Mouse (Mus musculus) cortical plate, adult 2 months (tissue): ENCODE measurements around the gene Bmp2k. TPM values are rescaled to one million over a fixed set of nuclear protein-coding genes. Genes with fewer than 3 reads are reported as not detected.
A peak's percentile ranks its signal among the peaks of the same experiment; 100 is the strongest.

Experiments used
- H3K27ac ChIP-seq: fragments of 200-500 bp; 2 replicates; pipeline ENCODE4 v1.5.1; 2012; ENCODE audit warnings: low read length, control low read depth, inconsistent platforms; ENCODE audit not compliant: insufficient read depth
- H3K4me1 ChIP-seq: fragments of 200-500 bp; 2 replicates; pipeline ENCODE4 v1.6.1; 2011; ENCODE audit warnings: low read length; ENCODE audit not compliant: control insufficient read depth, insufficient read depth
- H3K4me3 ChIP-seq: fragments of 200-500 bp; 2 replicates; pipeline ENCODE4 v1.5.1; 2011; ENCODE audit warnings: mild to moderate bottlenecking, low read length, control low read depth; ENCODE audit not compliant: insufficient read depth
- CTCF ChIP-seq: fragments of 200-500 bp; IDR thresholded peaks from 2 replicates; pipeline ENCODE4 v1.5.1; 2011; ENCODE audit warnings: mild to moderate bottlenecking, control low read depth, low read length; ENCODE audit not compliant: insufficient read depth; ENCODE audit errors: extremely low read depth
- POLR2A ChIP-seq: fragments of 200-500 bp; IDR thresholded peaks from 2 replicates; pipeline ENCODE4 v1.6.1; 2011; ENCODE audit warnings: mild to moderate bottlenecking, low read length, control low read depth; ENCODE audit not compliant: insufficient read depth; ENCODE audit errors: extremely low read depth
- polyA plus RNA-seq: library from polyadenylated mRNA; depleted of rRNA; stranded (reverse); fragments of >200 nt; gene quantifications from 2 replicates; pipeline ENCODE4 v1.2.3, GENCODE M21; 2012

Gene Bmp2k
- polyA plus RNA-seq, 1 experiment, result 10.5 TPM

GRCm38 (mm10) chr5:97060864-97061263 is 63.4 kb downstream of the Bmp2k start:
- no peaks in the 10 kb centered on the region for H3K4me1 ChIP-seq
- TF ChIP-seq CTCF, result no peak
- H3K27ac ChIP-seq, result no peak overlapping the region
- no peak overlapping the region for H3K4me3 ChIP-seq

GRCm38 (mm10) chr5:97062041-97062440 is 64.6 kb downstream of the Bmp2k start:
- no peak overlapping the region for H3K27ac ChIP-seq
- H3K4me1 ChIP-seq, result no peaks in the 10 kb centered on the region
- TF ChIP-seq CTCF, result no peak
- TF ChIP-seq POLR2A, result no peak
- H3K4me3 ChIP-seq, result no peak overlapping the region

GRCm38 (mm10) chr5:97065746-97066145 is 68.3 kb downstream of the Bmp2k start:
- H3K27ac ChIP-seq, result no peak overlapping the region
- TF ChIP-seq POLR2A, result no peak
- no peak for TF ChIP-seq CTCF
- H3K4me1 ChIP-seq, result no peaks in the 10 kb centered on the region
- no peak overlapping the region for H3K4me3 ChIP-seq

GRCm38 (mm10) chr5:97075476-97076151 is 78.1 kb downstream of the Bmp2k start:
- TF ChIP-seq CTCF, result no peak
- no peak for TF ChIP-seq POLR2A
- Histone ChIP-seq H3K27ac (no peak overlapping the region), H3K4me1 (no peaks in the 10 kb centered on the region), H3K4me3 (no peak overlapping the region)

- H3K27ac ChIP-seq, result no peak overlapping the region
- H3K4me3 ChIP-seq, result no peak overlapping the region
- TF ChIP-seq CTCF (no peak), POLR2A (no peak)
- H3K4me1 ChIP-seq, result no peaks in the 10 kb centered on the region
Measured at GRCm38 (mm10) chr5:97076167-97076566, 78.7 kb downstream of the Bmp2k start.

- H3K27ac ChIP-seq, result no peak overlapping the region
- no peak overlapping the region for H3K4me3 ChIP-seq
- no peaks in the 10 kb centered on the region for H3K4me1 ChIP-seq
- no peak for TF ChIP-seq POLR2A
- TF ChIP-seq CTCF, result no peak
Measured at GRCm38 (mm10) chr5:97077676-97078075, 80.2 kb downstream of the Bmp2k start.

- H3K27ac ChIP-seq, result no peak overlapping the region
- H3K4me1 ChIP-seq, result no peaks in the 10 kb centered on the region
- H3K4me3 ChIP-seq, result no peak overlapping the region
- no peak for TF ChIP-seq POLR2A
- no peak for TF ChIP-seq CTCF
Measured at GRCm38 (mm10) chr5:97078641-97079040, 81.2 kb downstream of the Bmp2k start.

GRCm38 (mm10) chr5:97081481-97081880 is 84.0 kb downstream of the Bmp2k start:
- no peak overlapping the region for H3K4me3 ChIP-seq

GRCm38 (mm10) chr5:97083701-97084100 is 86.2 kb downstream of the Bmp2k start:
- H3K4me1 ChIP-seq, result no peaks in the 10 kb centered on the region
- no peak for TF ChIP-seq CTCF
- no peak for TF ChIP-seq POLR2A
- no peak overlapping the region for H3K27ac ChIP-seq
- H3K4me3 ChIP-seq, result no peak overlapping the region

More at GRCm38 (mm10) chr5:97081481-97081880, 84.0 kb downstream of the Bmp2k start:
- Histone ChIP-seq H3K27ac (no peak overlapping the region), H3K4me1 (no peaks in the 10 kb centered on the region)
- peak; percentile 62 for TF ChIP-seq CTCF
- no peak for TF ChIP-seq POLR2A

GRCm38 (mm10) chr5:97084541-97084940 is 87.1 kb downstream of the Bmp2k start:
- Histone ChIP-seq H3K4me3 (no peak overlapping the region), H3K4me1 (no peaks in the 10 kb centered on the region), H3K27ac (no peak overlapping the region)
- TF ChIP-seq CTCF (no peak), POLR2A (no peak)
